Mouse (Mus musculus) liver, embryonic 14.5 days (tissue): ENCODE data around the gene Wdr83. TPM values are rescaled to one million over a fixed set of nuclear protein-coding genes. Genes with fewer than 3 reads are reported as not detected.

Source experiments
- ATAC-seq: fragments of 200-750 bp; cut with Nextera tagmentation; 2 replicates; pipeline ENCODE4 v1.8.0; 2017; ENCODE audit warnings: moderate number of reproducible peaks, mild to moderate bottlenecking, moderate library complexity; ENCODE audit not compliant: insufficient read depth
- DNase-seq, 3 experiments: peaks; one replicate each; pipeline ENCODE4 v3.0.0-alpha.2; 2012 to 2013; ENCODE audit warnings: low read depth in 3 of 3, low spot score in 3 of 3
- H3K27ac ChIP-seq: fragments of 300-500 bp; sonication (generic); 2 replicates; pipeline ENCODE4 v1.5.1; 2014; ENCODE audit warnings: moderate library complexity, mild to moderate bottlenecking, control low read depth, inconsistent platforms
- H3K27me3 ChIP-seq: fragments of 300-500 bp; sonication (generic); 2 replicates; pipeline ENCODE4 v1.6.1; 2014; ENCODE audit warnings: mild to moderate bottlenecking, low read length, moderate library complexity; ENCODE audit not compliant: control insufficient read depth, insufficient read depth
- H3K36me3 ChIP-seq: fragments of 300-500 bp; sonication (generic); replicated peaks from 2 replicates; pipeline ENCODE4 v1.6.1; 2014; ENCODE audit warnings: low read depth; ENCODE audit not compliant: control insufficient read depth, insufficient read depth
- H3K4me1 ChIP-seq, 2 experiments: fragments of 200-500 bp in 1 of 2; fragments of 300-500 bp in 1 of 2; sonication (generic) in 1 of 2; replicated peaks; 2 replicates each; pipeline ENCODE4 v1.6.1; 2012 to 2014; ENCODE audit warnings: antibody characterized with exemption in 1 of 2, inconsistent platforms in 1 of 2, low read length in 1 of 2; ENCODE audit not compliant: control insufficient read depth in 2 of 2, insufficient read depth in 2 of 2
- H3K4me2 ChIP-seq: fragments of 300-500 bp; sonication (generic); 2 replicates; pipeline ENCODE4 v1.6.1; 2014; ENCODE audit warnings: low read depth, mild to moderate bottlenecking, control low read depth, moderate library complexity
- H3K4me3 ChIP-seq, 2 experiments: fragments of 200-500 bp in 1 of 2; fragments of 300-500 bp in 1 of 2; sonication (generic) in 1 of 2; 2 replicates each; pipeline ENCODE4 v1.5.1; 2012 to 2014; ENCODE audit warnings: low read depth in 2 of 2, low read length in 2 of 2, mild to moderate bottlenecking in 2 of 2, control low read depth in 1 of 2, inconsistent platforms in 1 of 2, moderate library complexity in 1 of 2; ENCODE audit not compliant: insufficient read depth in 1 of 2
- H3K9ac ChIP-seq: fragments of 300-500 bp; sonication (generic); replicated peaks from 2 replicates; pipeline ENCODE4 v1.6.1; 2014; ENCODE audit warnings: mild to moderate bottlenecking, control low read depth, moderate library complexity
- H3K9me3 ChIP-seq: fragments of 300-500 bp; sonication (generic); 2 replicates; pipeline ENCODE4 v1.6.1; 2016; ENCODE audit warnings: low read length, mixed read lengths; ENCODE audit not compliant: control insufficient read depth
- CTCF ChIP-seq: IDR thresholded peaks from 2 replicates; pipeline ENCODE4 v1.5.1; 2016; ENCODE audit warnings: antibody characterized with exemption, low read depth, control low read depth
- EP300 ChIP-seq: IDR thresholded peaks from 2 replicates; pipeline ENCODE4 v1.6.1; 2016; ENCODE audit warnings: antibody characterized with exemption, low read depth
- WGBS: fragments of 180-500 bp; shearing (Covaris S2); extraction: QIAGEN DNeasy Blood & Tissue Kit; methylation state at CpG from one replicate; pipeline ENCODE4 v1.1.7; 2014; ENCODE audit not compliant: insufficient replicate concordance; 5-methylcytosine and 5-hydroxymethylcytosine counted together
- polyA plus RNA-seq, 2 experiments: library from polyadenylated mRNA; depleted of rRNA in 1 of 2; stranded (reverse) in 1 of 2; unstranded in 1 of 2; fragments of >200 nt; fragmentation: Nextera tagmentation in 1 of 2; extraction: Ambion mirVana in 1 of 2; gene quantifications; 2 replicates each; pipeline versions ENCODE4 v1.2.1 to v1.2.3; 2012 to 2014

Wdr83 gene
- polyA plus RNA-seq, 2 experiments = 20.1 to 26.0 TPM

DNA sequence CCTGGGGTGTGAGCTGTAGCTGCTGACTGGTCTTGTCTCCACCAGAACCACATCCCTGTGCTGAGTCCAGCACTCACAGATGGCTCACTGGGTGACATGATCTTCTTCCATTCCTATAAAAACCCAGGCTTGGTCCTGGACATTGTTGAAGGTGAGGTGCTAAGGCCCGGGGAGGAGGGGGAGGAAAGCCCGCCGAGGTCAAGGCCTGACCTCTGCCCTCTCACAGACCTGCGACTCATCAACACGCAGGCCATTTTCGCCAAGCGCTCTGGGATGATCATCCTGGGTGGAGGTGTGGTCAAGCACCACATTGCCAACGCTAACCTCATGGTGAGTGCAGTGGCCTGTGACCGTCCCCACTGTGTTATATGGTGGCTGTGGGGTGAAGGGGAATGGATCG, 6.9 kb downstream of the Wdr83 start:
- H3K27me3 ChIP-seq = no peaks in the 10 kb centered on the region
- TF ChIP-seq CTCF (no peak), EP300 (no peak)
- DNase-seq (no peak), ATAC-seq (no peak)
- H3K4me2 ChIP-seq = no peak overlapping the region
- WGBS = 82% methylated on average over 10 of the region's 10 CpGs
- peaks cover 32 to 38% of the 10 kb centered on the region in 2 experiments for H3K4me1 ChIP-seq
- no peak overlapping the region for H3K27ac ChIP-seq
- no peak overlapping the region for H3K9ac ChIP-seq
- H3K4me3 ChIP-seq = no peak overlapping the region
- peaks cover 29% of the 10 kb centered on the region for H3K36me3 ChIP-seq
- no peaks in the 10 kb centered on the region for H3K9me3 ChIP-seq

DNA sequence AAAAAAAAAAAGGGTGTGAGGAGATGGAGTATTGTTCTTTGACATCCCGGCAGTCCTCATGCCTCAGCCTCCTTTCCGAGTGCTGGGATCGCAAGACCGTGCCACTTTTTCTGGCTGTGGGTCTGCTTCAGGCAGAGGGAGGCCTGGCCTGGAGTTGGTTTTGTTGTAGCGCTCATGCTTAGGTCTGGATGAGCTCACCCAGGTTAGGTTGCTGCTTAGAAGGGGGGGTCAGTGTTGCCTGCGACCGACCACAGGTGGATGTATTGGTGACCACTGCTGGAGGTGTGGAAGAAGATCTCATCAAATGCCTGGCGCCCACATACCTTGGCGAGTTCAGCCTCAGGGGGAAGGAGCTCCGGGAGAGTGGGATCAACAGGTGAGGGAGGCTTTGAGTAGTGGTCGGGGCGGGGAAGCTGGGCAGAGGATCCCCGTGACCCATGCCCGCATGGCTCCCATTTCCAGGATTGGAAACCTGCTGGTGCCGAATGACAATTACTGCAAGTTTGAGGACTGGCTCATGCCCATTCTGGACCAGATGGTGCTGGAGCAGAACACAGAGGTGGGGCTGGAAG, 8.0 kb downstream of the Wdr83 start:
- no peak for ATAC-seq
- no peak for DNase-seq
- Histone ChIP-seq H3K4me1 (peaks cover 32 to 38% of the 10 kb centered on the region in 2 experiments), H3K9ac (no peak overlapping the region), H3K4me3 (no peak overlapping the region), H3K27ac (no peak overlapping the region), H3K27me3 (no peaks in the 10 kb centered on the region), H3K4me2 (peak overlapping the region; percentile 92; the same call in 1 of the 2 replicates), H3K9me3 (no peaks in the 10 kb centered on the region), H3K36me3 (peaks cover 22% of the 10 kb centered on the region)
- WGBS = 89% methylated on average over 15 of the region's 15 CpGs
- no peak for TF ChIP-seq EP300
- no peak for TF ChIP-seq CTCF

DNA sequence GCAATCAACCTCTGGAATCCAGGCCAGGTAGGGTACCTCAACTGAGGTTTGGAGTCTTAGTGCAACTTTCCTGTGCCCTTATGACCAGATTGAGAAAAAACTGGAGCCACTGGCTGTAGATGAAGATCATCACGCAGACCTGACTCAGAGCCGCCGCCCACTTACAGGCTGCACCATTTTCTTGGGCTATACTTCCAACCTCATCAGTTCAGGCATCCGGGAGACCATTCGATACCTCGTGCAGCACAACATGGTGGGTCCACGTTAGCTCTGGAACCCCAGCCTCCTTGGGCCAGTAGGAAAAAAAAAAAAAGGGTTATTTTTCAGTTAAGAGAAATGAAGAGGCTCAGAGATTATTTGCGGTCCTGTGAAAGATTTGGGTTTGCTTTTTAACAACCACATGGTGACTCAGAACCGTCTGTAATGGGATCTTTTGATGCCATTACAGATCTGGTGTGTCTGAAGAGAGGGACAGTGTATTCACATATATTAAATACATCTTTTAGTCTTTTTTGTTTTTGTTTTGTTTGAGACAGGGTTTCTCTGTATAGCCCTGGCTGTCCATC, 8.7 kb downstream of the Wdr83 start:
- H3K4me3 ChIP-seq = peak overlapping the region; percentile 78 to 79
- peaks cover 32 to 38% of the 10 kb centered on the region in 2 experiments for H3K4me1 ChIP-seq
- peaks cover 19% of the 10 kb centered on the region for H3K36me3 ChIP-seq
- TF ChIP-seq EP300 (no peak), CTCF (no peak)
- ATAC-seq (no peak), DNase-seq (no peak)
- no peaks in the 10 kb centered on the region for H3K27me3 ChIP-seq
- 28% methylated on average over 9 of the region's 9 CpGs for WGBS
- H3K9ac ChIP-seq = peak overlapping the region; percentile 77
- peak overlapping the region; percentile 92 for H3K4me2 ChIP-seq
- H3K27ac ChIP-seq = peak overlapping the region; percentile 61; the same call in 1 of the 2 replicates
- H3K9me3 ChIP-seq = no peaks in the 10 kb centered on the region

DNA sequence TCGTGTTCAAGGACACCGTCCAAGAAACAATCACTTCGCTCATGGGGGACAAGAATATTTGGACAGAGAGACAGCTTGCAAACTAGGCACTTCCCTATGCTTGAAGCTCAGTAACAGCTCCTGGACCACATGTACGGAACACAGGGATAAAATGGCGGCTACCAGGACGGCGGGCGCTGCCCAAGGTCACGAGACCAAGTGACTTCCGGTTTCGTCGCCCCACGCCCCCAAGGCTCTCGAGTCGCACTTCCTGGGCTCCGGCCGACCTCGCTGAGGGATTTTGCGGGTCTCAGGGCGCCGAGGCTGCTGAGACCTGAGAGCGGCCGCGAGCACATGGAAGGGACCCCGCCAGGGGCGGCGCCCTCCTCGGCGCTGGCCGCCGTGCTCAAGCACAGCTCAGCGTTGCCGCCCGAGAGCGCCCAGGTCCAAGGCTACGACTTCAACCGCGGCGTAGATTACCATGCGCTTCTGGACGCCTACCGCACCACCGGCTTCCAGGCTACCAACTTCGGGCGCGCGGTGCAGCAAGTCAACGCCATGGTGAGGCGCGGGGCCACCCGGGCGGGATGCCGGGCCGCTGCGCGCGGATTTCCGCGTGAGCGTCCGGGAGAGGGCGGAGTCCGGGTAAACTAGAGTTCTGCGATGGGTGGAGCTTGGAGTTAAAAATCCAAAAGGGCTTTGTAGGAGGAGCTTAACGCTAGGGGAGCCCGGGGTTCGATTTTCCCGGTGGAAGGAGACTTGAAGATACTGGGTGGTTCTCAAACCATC, 9.4 kb downstream of the Wdr83 start, which contains the start of gene Dhps:
Gene Dhps (plus strand): TSS at position 244 of the 768 bp plus-strand sequence.
- 0% methylated on average over 68 of the region's 68 CpGs for WGBS
- H3K27ac ChIP-seq = peak within 1 kb of the TSS; percentile 61
- peaks cover 19% of the 10 kb centered on the region for H3K36me3 ChIP-seq
- TF ChIP-seq CTCF = peak; percentile 25; the same call in 1 of the 2 replicates
- TF ChIP-seq EP300 = no peak
- peak within 1 kb of the TSS; percentile 92 for H3K4me2 ChIP-seq
- no peaks in the 10 kb centered on the region for H3K27me3 ChIP-seq
- peak within 1 kb of the TSS; percentile 77 for H3K9ac ChIP-seq
- peak; percentile 75 to 86 (median 82) for DNase-seq
- peak within 1 kb of the TSS; percentile 78 to 79 for H3K4me3 ChIP-seq
- ATAC-seq = peak; percentile 82
- no peaks in the 10 kb centered on the region for H3K9me3 ChIP-seq
- peaks cover 29 to 36% of the 10 kb centered on the region in 2 experiments for H3K4me1 ChIP-seq

DNA sequence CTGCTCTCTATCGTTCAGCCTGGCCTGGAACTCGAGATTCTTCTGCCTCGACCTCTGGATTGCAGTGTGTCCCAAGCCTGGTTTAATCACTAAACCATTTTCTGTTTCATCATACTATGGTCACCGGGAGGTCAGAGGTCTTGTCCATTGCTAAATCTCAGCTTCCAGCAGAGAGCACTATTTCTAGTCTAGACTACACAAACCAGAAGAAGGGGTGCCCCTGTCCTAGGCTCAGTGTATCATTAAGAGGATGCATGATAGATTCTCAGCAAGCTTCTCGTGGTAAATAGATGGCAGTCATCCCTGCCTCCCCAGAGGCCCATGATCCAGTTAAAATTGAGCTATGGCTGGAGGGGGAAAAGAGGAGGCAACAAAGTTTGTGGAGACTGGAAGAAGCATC, 10.1 kb downstream of the Wdr83 start:
- TF ChIP-seq CTCF (no peak), EP300 (no peak)
- no peaks in the 10 kb centered on the region for H3K27me3 ChIP-seq
- ATAC-seq (peak; percentile 14; the same call in 1 of the 2 replicates), DNase-seq (no peak)
- peaks cover 23 to 30% of the 10 kb centered on the region in 2 experiments for H3K4me1 ChIP-seq
- peak overlapping the region; percentile 92 for H3K4me2 ChIP-seq
- no peaks in the 10 kb centered on the region for H3K9me3 ChIP-seq
- H3K36me3 ChIP-seq = peaks cover 19% of the 10 kb centered on the region
- H3K27ac ChIP-seq = peak overlapping the region; percentile 61
- WGBS = 68% methylated on average over 5 of the region's 5 CpGs
- peak overlapping the region; percentile 77 for H3K9ac ChIP-seq
- H3K4me3 ChIP-seq = peak overlapping the region; percentile 78 to 79
